Mouse (Mus musculus): ENCODE results near the gene Aptx.

Aptx gene

DNA sequence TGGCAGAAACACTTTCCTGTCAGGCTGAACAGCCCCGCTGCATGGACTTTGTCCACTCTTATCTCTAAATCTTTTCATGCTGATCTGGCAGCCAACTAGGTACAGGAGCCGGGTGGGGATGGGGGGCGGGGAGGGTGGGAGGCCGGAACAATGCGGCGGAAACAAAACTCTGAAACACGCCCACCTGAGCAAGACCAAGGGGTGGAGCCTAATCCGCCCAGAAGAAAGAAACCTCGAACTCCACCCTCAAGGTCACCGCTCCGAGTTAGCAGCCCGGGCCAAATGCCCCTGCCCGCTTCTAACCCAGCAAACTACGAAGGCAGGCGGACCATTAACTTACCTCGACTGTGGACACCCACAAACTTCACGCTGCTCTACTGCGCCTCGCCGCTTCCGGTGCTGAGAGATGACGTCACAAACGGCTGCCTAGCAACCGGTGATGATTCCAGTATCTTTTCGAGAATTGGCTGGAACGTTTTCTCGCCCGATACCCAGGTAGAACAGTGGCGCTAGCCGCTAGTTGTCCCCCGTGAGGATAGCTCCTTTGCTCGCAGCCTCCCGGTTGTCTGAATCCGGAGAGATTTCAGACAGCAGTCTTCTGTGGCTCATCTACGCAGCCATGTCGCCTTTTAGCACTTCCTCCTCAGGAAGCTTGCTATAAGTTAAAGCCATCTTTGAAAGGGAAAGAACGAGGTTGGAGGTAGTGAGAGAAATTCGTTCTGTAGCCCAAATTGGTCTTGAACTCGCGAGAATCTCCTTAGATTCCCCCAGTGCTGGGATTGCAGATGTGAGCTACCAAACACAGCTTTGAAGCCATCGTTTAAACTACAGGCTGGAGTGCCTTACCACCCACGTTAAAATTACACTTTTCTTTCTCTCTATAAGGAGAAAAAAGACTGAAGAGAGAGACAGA, at the start of gene Aptx:
Aptx (minus strand) TSS at position 398 of the 913 bp plus-strand sequence.
- DNase-seq (ENCODE audit: low read depth, low spot score), result peak; percentile 94

DNA sequence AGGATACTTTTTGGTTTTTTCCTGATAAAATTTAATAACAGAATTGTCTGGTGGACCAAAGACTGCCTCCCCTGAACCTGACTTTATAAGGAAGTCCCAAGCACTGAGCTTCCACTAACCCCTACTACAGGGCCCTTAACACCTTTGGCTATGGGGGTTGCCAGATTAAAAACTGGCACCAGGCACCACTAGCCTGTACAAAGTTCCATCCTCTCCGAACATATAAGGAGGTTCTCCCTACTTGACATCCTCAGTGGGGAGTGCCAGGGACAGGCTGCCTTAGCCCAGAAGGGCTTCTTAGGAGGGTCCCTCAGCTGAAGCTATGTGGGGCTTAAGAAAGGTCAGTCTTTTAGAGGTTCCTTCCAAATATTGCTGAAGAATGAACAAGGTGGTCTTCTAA, 32.4 kb upstream of the Aptx start:
- DNase-seq (ENCODE audit: low read depth, low spot score), result no peak

DNA sequence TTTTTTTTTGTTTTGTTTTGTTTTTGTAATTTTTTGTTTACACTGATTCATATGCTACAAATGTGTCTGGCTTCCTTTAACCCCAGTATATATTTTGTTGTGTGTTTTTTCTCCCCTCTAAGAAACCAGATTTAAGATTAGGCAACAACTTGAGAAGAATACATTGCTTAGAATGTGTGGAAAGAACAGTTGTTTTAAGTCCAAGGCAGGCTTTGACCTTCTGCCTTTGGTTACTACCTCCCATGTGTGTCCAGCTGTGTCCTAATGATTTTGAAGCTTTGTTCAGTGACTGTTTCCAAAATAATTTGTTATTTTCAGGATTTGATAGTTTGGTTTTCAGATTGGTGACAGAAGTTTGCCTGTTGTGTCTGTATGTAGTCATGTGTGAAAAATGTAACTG, 28.3 kb upstream of the Aptx start:
- no peak for DNase-seq (ENCODE audit: low read depth, low spot score)

DNA sequence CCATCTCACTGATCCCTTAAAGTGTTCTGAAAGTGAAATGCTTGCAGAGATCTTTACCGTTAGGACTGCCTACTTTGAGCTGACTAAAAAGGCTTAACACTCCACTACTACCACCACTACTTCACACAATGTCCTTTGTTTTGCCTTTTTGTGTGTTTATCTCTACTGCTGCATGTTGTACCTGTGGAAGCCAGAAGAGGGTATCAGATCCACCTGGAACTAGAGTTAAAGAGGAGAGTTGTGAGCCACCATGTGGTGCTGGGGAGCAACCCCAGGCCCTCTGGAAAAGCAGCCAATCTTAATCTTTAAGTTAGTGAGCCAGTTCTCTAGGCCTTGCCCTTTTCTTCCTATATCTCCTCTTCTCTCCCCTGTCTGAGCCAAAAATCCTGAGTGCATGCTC, 24.3 kb upstream of the Aptx start:
- DNase-seq (ENCODE audit: low read depth, low spot score), result no peak

DNA sequence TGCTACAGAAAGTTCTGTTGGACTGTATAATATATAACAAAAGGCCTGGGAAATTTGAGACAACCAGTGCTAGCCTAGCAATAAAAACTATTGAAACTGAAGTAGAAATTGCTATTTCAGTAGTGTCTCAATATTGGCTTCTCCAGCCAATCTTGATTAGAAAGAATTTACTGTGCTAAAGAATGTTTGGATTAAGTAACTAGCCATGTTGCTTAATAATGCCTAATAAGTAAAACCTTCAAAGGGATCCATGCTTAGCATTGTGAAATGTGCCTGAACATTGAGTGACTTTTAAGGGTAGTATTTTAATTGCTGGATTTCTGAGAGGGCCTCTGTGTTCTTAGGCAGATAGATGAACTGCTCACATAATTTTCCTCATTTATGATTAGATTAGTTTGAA, 22.6 kb upstream of the Aptx start:
- no peak for DNase-seq (ENCODE audit: low read depth, low spot score)

DNA sequence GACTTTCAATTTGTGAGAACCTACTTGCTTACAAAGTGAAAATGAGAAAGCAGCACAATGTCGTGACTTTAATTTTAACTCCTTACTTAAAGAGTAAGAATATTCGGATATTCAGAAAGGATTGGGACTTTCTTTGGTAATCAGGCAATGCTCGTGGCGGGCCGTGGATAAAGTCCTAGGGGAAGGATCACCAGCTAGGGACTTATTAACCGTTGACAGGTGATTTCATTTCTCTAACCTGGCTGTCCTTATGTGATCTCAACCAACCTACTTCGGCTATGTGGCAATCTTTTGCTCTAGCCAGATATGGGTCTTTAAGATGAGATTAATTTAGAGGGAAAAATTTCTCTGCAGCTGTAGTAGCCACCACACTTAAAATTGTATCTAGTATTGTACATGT, 22.1 kb upstream of the Aptx start:
- DNase-seq (ENCODE audit: low read depth, low spot score), result no peak

DNA sequence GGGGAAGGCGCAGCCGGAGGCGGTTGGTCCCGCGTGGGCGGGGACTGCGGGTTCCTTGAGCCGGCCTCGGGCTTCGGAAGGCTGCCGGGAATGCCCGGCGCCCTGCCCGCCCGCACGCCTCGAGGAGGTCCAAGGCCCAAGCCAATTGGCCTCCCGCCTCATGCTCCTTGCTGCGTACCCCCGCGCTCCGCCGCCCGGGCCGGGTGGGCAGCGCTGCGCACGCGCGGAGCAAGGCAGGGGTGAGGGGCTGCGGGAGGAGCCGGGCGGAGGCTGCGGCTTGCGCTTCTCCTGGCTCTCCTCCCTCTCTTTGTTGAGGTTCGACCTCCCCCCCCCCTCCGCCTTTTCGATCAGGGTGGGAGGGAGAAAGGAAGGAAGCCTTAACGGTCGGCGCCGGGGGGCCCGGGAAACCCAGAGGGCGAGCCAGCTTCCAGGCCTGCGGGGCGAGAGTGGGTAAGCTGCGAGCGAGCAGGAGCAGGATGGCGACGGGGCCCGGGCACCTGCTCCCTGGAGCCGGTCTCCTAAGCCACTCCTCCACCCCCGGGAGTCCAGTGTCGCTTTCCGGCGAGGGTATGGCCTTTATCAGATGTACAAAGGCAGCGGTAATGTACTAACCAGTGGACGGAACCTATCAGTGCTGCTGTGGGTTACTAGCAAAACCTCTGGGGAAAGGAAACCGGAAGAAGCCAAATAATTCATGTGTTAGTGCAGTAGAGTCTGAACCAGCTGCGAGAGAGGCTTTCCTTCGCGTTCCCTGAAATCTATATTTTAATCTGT, 19.9 kb upstream of the Aptx start:
- DNase-seq (ENCODE audit: low read depth, low spot score), result peak; percentile 62

DNA sequence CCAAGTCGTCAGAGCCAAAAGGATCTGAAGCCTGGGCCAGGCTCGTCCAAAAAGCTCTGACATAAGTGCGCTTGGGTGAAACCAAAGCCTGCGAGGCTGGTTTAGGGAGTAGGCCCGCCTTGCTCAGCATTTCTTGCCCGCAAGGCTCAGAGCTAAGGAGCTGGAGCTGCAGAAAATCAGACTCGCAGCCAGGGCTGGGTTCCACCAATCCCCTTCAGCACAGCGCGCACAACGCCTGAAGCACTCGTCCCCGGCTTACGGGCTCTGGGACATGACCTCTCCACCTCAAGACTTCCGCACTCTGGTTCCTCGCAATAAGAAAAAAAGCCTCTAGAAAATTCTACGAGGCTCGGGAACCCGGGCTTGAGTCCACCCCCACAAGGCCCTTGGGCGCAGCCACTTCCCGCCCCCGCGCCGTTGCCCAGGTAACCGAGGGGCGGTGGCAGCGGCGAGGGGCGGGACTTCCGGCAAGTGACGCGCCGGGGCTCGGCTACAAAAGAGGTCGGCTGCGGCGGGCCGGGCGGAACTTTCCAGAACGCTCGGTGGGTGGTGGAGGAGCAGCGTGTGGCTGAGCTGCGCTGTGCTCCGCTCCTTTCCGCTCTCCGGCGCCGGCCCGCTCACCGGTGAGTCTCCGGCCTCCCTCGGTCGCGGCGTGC, 19.1 kb upstream of the Aptx start, which contains the start of gene Dnaja1:
Dnaja1 (plus strand) TSS at position 140 of the 656 bp plus-strand sequence.
- DNase-seq (ENCODE audit: low read depth, low spot score), result peak; percentile 90

DNA sequence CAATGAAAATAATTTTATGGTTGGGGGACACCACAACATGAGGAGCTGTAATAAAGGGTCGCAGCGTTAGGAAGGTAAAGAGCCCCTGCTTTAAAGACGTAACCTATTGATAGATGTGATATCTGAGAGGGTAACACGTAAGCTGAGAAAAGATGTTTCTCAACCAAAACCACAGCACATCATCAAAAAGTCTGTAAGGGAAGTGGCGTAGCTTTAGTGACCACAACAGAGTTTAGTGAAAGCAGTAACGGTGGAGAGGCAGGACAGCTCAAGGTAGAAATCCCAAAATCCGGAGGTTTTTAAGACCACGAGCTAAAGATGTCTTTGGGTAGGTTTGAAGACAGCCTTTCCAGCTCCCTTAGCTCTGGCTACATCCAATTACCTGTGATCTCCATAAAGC, 17.9 kb upstream of the Aptx start:
- DNase-seq (ENCODE audit: low read depth, low spot score), result no peak

DNA sequence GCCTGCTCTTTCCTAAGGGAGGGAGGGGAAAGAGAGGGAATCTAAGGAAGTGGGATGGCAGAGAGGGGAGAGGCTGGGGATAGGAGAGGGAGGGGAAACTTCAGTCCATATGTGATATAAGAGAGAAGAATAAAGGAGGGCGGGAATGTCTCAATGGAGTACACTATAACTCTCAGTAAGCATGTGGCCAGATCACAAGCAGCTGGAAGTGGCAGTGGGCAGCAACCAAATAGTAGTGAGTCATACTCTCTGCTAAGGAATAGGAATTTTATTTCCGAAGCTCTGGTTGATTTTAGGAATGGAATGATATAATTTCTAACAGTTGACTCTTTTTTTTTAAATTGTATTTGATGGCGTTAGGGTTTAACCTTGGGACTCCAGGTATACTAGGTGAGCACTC, 14.1 kb upstream of the Aptx start:
- no peak for DNase-seq (ENCODE audit: low read depth, low spot score)

DNA sequence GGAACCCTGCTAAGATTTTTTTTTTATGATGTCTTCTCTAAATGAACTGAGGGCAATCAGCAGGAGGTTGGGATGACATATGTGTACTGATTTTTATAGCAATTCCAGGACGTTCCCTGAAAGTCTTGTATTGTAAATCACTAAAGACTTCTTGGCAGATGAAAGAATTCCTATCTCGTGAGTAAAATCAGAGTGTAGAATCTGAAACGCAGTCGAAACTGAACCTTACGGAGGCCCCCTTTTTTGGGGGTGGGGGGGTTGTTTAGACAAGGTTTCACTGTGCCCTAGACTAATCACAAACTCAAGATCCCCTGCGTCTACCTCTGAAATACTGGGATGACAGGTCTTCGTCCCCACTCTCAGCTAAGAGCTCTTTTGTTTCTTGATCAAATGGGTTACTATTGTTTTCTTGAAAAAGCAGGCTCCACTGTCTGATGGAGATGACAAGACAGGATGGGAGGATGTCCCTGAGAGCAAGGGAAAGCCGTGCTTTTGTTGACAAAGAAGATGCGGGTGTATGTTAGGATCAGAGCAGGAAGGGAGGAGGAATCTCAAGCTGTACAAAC, 799 bp upstream of the Aptx start:
- no peak for DNase-seq (ENCODE audit: low read depth, low spot score)

DNA sequence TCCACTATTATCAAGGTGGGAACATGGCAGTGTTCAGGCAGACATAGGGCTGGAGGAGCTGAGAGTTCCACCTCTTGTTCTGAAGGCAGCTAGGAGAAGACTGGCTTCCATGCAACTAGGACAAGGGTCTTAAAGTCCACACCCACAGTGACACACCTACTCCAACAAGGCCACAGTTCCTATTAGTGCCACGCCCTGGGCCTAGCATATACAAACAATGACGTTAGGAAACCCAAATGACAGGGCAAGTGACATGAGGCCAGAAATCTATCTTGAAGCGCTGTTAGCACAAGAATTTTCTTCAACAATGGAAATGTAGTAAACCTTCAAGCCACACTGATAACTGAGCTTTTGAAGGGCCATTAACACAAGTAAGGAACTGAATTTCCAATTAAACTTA, 1.2 kb downstream of the Aptx start:
- DNase-seq (ENCODE audit: low read depth, low spot score), result no peak

DNA sequence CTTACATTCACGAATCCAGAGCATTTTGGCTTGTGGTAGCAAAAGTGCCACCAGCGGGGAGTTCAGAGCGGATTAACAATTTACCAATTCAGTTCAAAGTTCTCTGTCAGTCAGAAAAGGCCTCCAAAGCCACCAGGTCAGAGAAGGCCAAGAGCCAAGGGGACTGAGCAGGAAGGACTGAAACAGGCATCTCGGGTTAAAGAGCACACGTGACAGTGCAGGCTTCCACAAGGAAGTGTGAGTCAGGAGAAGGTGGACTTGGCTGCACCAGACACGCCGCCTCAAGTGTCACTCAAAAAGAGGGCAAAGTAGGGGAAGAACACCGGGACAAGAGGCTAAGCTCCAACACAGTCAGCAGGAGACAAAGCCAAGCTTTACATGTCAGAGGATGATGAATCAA, 2.8 kb downstream of the Aptx start:
- no peak for DNase-seq (ENCODE audit: low read depth, low spot score)

DNA sequence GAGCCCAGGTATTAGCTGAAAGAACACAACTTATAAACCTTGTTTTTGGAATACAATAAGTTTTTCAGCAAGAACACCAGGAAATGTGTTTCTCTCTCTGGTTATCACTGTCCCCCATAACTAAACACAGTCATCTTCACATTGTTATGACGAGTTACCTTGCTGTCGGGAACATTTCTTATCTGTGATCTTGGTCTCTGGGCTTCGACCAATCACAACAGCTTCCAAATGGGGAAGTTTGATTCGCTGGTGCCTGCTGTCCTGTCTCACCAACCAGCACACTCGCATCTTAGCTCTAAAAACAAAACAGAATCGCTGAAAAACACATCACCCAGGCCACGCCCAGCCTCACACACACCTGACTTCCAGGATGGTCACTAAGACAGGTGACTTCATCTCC, 5.9 kb downstream of the Aptx start:
- no peak for DNase-seq (ENCODE audit: low read depth, low spot score)

DNA sequence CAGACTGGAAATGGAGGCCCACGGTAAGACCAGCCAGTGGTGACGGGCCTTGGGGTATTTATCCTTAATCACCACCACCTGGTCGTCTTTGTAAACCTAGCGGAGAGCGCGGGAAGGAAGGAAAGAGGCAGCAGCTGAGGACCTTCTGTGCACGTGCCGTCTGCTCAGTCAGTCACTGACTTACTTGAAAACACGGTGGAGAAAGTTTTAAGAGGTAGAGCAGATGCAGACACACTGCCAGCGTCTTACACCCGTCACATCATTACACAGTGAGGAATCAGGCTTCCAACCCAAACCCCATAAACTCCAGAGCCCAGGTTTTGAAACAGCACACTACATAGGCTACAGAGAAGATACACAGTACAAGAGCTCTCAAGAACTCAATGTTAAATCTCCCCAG, 11.9 kb downstream of the Aptx start:
- DNase-seq (ENCODE audit: low read depth, low spot score), result no peak

DNA sequence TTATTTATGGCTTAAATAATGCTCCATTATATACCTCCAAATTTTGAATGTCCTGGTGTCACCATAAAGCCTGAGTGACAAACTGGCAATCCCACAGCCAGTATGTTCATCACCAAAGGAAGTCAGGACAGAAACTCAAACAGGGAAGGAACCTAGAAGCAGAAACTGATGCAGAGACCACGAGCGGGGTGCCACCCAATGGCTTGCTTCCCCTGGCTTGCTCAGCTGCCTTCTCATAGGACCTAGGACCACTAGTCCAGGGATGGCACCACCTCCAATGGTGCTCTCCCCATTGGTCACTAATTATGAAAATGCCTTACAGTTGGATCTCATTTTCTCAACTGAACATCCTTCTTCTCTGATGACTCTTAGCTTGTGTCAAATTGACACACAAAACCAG, 19.7 kb downstream of the Aptx start:
- DNase-seq (ENCODE audit: low read depth, low spot score), result no peak

DNA sequence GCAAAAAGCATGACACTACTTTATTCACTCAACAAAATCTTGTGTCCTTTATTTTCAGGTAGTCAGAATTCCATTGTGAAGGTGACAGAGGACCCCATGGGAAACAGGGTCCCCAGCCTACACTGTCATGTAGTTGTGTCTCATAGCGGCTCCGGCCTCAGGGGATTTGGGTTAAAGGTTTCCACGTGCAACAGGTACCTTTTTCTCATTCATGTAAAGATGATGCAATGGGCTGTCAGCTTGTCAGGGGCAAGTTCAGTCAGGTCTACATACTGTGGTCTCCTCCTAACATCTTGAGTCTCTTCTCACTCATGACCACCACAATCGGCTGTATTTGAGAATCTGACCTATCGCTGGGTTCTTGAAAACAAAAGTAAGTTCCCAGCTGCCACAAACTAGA, 20.6 kb downstream of the Aptx start:
- no peak for DNase-seq (ENCODE audit: low read depth, low spot score)

DNA sequence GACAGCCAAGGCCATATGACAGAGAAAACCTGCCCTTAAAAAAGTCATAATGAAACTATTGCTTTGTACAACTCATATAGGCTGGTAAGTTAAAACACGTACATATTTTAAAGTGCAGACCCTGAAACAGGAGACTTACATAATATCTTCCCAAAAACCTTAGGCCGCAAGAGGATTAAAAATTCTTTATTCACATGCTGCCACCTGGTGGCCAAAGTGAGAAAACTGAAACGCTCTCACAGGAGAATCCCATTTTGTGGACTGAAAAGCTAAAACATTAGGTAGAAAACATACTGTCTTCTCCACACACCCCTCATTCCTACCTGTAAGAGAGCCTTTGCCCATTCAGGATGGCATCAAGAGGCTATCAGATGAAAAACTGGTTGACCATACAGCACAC, 21.1 kb downstream of the Aptx start:
- DNase-seq (ENCODE audit: low read depth, low spot score), result peak; percentile 57

DNA sequence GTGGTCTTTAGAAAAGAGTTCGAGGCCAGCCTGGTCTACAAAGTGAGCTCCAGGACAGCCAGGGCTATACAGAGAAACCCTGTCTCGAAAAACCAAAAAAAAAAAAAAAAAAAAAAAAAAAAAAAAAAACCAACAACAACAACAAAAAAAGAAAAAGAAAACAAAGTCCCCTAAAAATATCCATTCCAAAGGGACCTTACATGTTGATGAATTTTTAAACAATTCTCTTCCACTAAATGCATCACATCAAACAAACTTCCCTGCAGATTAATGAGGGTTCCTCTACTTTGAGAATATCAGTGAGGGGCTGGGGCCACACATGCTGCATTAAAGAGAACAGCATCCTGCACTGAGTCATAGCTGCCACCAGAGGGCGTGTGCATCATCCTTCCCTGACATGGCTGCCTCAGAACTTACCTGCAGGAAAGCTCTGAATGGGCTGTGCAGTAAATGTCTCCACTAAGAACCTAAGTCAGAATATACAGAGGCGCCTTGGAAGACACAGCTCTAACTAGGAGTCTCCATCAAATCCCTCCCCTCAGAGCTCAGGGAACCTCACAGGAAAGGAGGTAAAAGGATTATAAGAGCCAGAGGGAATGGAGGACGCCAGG, 22.6 kb downstream of the Aptx start:
- DNase-seq (ENCODE audit: low read depth, low spot score), result peak; percentile 46

DNA sequence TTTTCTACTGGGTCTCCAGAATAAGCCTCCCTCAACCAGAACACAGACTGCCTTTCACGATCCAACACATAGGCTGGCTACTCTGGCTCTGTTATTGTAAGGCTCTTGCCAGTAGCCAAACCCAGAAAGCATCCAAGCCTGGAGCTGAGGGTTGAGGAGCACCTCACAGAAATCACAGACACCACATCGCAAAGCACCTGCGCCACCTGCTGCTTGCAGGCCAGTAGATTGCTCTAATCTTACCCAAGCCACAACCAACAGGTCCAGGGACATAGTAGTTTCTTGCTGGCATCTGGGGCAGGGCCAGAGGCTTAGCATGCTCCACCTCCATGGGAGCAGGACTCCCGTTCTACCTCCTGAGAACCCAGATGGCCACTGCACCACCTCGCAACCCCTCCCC, 25.9 kb downstream of the Aptx start:
- no peak for DNase-seq (ENCODE audit: low read depth, low spot score)

DNA sequence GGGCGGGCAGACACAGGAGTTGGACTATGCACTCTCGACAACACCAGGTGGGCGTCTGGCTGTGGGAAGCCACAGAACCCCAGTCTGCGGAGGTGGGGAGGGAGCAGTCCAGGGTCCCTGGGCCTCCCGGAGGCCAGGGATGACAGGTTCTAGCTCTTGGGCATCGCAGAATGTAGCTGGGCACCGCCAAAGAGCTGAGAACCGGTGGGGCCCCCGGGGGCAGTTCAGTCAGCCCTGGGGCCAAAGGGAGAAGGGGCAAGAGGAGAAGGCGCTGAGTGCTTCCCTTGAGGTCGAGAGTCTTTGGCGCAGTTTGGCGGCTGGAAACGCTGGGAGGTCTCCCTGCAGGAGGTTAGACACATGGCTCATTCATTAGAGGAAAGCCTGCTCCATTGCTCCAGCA, 26.7 kb downstream of the Aptx start:
- no peak for DNase-seq (ENCODE audit: low read depth, low spot score)

DNA sequence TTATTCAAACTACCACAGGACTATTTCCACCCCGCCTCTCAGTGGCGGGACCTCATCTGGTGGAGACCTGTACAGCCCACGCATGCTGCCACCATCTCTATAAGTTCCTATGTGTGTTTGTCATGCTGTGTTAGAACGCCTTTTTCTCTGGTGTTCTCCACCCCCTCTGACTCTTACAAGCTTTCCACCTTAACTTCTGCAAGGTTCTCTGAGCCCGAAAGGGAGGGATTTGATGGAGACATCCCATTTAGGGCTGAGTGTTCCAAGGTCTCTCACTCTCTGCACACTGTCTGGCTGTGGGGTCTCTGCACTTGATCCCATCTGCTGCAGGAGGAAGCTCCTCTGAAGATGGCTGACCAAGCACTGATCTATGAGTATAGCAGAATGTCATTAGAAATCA, 29.5 kb downstream of the Aptx start:
- no peak for DNase-seq (ENCODE audit: low read depth, low spot score)
